Mouse (Mus musculus) adrenal gland, postnatal 14 days (tissue): ENCODE data around the gene Dazap2. TPM values are rescaled to one million over a fixed set of nuclear protein-coding genes. Genes with fewer than 3 reads are reported as not detected.
A peak's percentile ranks its signal among the peaks of the same experiment; 100 is the strongest.

Experiments
- DNase-seq: peaks from one replicate; pipeline ENCODE4 v3.0.0; 2021; ENCODE audit warnings: mixed read lengths
- total RNA-seq: library from RNA; stranded (reverse); gene quantifications from 2 replicates; pipeline ENCODE4 v1.2.3, GENCODE M21; 2021

Dazap2 gene
- total RNA-seq, 1 experiment from 2014 or later = 209 TPM

GRCm38 (mm10) chr15:100611951-100612350, 3.2 kb upstream of the Dazap2 start:
- no peak for DNase-seq

- DNase-seq = peak; percentile 59
These were observed 2.7 kb upstream of the Dazap2 start for GRCm38 (mm10) chr15:100612432-100612831.

GRCm38 (mm10) chr15:100613584-100613983, 1.6 kb upstream of the Dazap2 start:
- peak; percentile 86 for DNase-seq

GRCm38 (mm10) chr15:100614218-100614995, 742 bp upstream of the Dazap2 start:
- peak; percentile 60 for DNase-seq

- peak; percentile 97 for DNase-seq
These were observed 674 bp downstream of the Dazap2 start for GRCm38 (mm10) chr15:100615825-100616220.

- DNase-seq = no peak
These were observed 1.1 kb downstream of the Dazap2 start for GRCm38 (mm10) chr15:100616221-100616620.

- DNase-seq = no peak
These were observed 4.1 kb downstream of the Dazap2 start for GRCm38 (mm10) chr15:100619200-100619599.

- peak; percentile 78 for DNase-seq
These were observed 6.5 kb downstream of the Dazap2 start for GRCm38 (mm10) chr15:100621671-100622070.

GRCm38 (mm10) chr15:100622164-100622563, 7.0 kb downstream of the Dazap2 start:
- DNase-seq = peak; percentile 38

GRCm38 (mm10) chr15:100623754-100624153, 8.6 kb downstream of the Dazap2 start:
- DNase-seq = no peak

GRCm38 (mm10) chr15:100624435-100624834, 9.3 kb downstream of the Dazap2 start:
- DNase-seq = peak; percentile 61

- peak; percentile 38 for DNase-seq
These were observed 12.1 kb downstream of the Dazap2 start for GRCm38 (mm10) chr15:100627287-100627686.

- DNase-seq = peak; percentile 32
These were observed 12.7 kb downstream of the Dazap2 start for GRCm38 (mm10) chr15:100627774-100628370.

- DNase-seq = no peak
These were observed 13.6 kb downstream of the Dazap2 start for GRCm38 (mm10) chr15:100628797-100629196.

GRCm38 (mm10) chr15:100630126-100630525, 15.0 kb downstream of the Dazap2 start:
- no peak for DNase-seq

GRCm38 (mm10) chr15:100631454-100632170, 16.5 kb downstream of the Dazap2 start:
- DNase-seq = no peak

- no peak for DNase-seq
These were observed 17.2 kb downstream of the Dazap2 start for GRCm38 (mm10) chr15:100632323-100632722.

- DNase-seq = no peak
These were observed 18.2 kb downstream of the Dazap2 start for GRCm38 (mm10) chr15:100633341-100633740.

- no peak for DNase-seq
These were observed 20.1 kb downstream of the Dazap2 start for GRCm38 (mm10) chr15:100635239-100635638.

GRCm38 (mm10) chr15:100635851-100636645, 20.9 kb downstream of the Dazap2 start:
- no peak for DNase-seq

GRCm38 (mm10) chr15:100636700-100637501, 21.8 kb downstream of the Dazap2 start, which contains the start of gene Smagp:
Gene Smagp, minus strand, starts transcription at chr15:100636940.
- DNase-seq = peak; percentile 75
